Mouse (Mus musculus) cerebellum, adult 2 months (tissue): ENCODE results near the gene Serpina3k. TPM values are rescaled to one million over a fixed set of nuclear protein-coding genes. Genes with fewer than 3 reads are reported as not detected.
"Not testable (repeated sequence)": the region's sequence is repeated elsewhere in the genome, so short reads cannot be mapped to it uniquely, and the experiment has no call there.

ENCODE experiments used
- DNase-seq, 2 experiments: peaks; one replicate each; pipeline ENCODE4 v3.0.0; 2021
- H3K27ac ChIP-seq: fragments of 200-500 bp; 2 replicates; pipeline ENCODE4 v1.5.1; 2012; ENCODE audit warnings: low read length, control low read depth, inconsistent platforms; ENCODE audit not compliant: insufficient read depth
- H3K27me3 ChIP-seq: fragments of 200-500 bp; 2 replicates; pipeline ENCODE4 v1.6.1; 2012; ENCODE audit warnings: inconsistent platforms, mild to moderate bottlenecking, low read length, moderate library complexity; ENCODE audit not compliant: control insufficient read depth, insufficient read depth
- H3K4me1 ChIP-seq: fragments of 200-500 bp; 2 replicates; pipeline ENCODE4 v1.6.1; 2011; ENCODE audit warnings: low read length; ENCODE audit not compliant: control insufficient read depth, insufficient read depth
- H3K4me3 ChIP-seq: fragments of 200-500 bp; replicated peaks from 2 replicates; pipeline ENCODE3; 2011; ENCODE audit warnings: mild to moderate bottlenecking, low read depth, low read length, control low read depth; ENCODE audit not compliant: insufficient read depth
- CTCF ChIP-seq: fragments of 200-500 bp; IDR thresholded peaks from 2 replicates; pipeline ENCODE4 v1.5.1; 2011; ENCODE audit warnings: low read depth, mild to moderate bottlenecking, control low read depth, low read length, moderate library complexity, borderline replicate concordance; ENCODE audit not compliant: insufficient read depth
- POLR2A ChIP-seq: fragments of 200-500 bp; IDR thresholded peaks from 2 replicates; pipeline ENCODE4 v1.6.1; 2011; ENCODE audit warnings: low read length, control low read depth, borderline replicate concordance; ENCODE audit not compliant: insufficient read depth
- WGBS: fragments of 180-500 bp; shearing (Covaris S2); methylation state at CpG from one replicate; pipeline ENCODE4 v1.1.7; 2018; 5-methylcytosine and 5-hydroxymethylcytosine counted together
- polyA plus RNA-seq: library from polyadenylated mRNA; depleted of rRNA; stranded (reverse); fragments of >200 nt; gene quantifications from 2 replicates; pipeline ENCODE4 v1.2.3, GENCODE M21; 2012; rRNA removed

The Serpina3k gene
- polyA plus RNA-seq, result not detected in 2 replicates

DNA sequence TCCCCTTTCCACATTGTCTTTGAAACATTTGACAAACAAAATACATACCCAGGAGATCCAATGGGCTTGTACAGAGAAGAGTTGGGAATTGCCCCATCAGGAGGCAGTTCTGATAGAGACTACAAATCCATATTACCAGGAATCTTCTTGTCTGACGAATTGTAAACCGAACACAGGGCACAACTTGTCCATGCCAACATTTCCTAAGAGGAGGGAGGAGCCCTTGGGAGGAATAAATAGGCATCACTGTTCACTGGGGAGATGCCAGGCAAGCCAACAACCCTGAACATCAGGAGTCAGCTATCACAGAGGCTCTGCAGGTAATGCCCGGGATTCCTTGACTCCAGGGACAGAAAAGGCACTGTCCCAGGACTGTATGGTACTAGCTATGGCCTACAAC, at the start of gene Serpina3k, which contains the start of gene Serpina3m:
Gene Serpina3k, plus strand, starts transcription at position 261 of the 400 bp plus-strand sequence.
Gene Serpina3m, plus strand, starts transcription at position 261 of the 400 bp plus-strand sequence.
- DNase-seq, H3K4me3 ChIP-seq, H3K27me3 ChIP-seq, H3K4me1 ChIP-seq, H3K27ac ChIP-seq: not testable (repeated sequence)
- WGBS, result 78% methylated on average over 3 of the region's 3 CpGs

DNA sequence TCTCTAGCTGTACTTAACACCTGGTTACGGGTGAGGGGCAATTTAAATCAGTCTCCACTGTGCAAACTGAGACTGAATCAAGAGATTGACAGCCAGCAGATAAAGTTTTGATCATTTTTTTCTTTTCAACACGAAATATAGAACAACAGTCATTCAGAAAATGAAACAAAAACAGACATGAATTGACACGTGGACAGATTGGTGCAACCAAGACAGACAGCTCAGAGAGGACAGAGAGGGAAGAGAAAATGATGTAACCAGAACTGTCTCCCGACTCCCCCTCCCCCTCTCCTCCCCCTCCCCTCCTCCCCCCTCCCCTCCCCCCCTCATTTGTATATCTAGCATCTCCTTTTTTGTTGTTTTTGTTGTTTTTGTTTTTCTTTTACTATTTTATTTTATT, 48.4 kb upstream of the Serpina3k start:
- Histone ChIP-seq H3K4me3 (no peak overlapping the region), H3K4me1 (no peaks in the 10 kb centered on the region), H3K27ac (no peak overlapping the region), H3K27me3 (no peaks in the 10 kb centered on the region)
- TF ChIP-seq CTCF, result no peak
- no peak for TF ChIP-seq POLR2A
- WGBS, result 45% methylated on average over 4 of the region's 4 CpGs
- no peak for DNase-seq

DNA sequence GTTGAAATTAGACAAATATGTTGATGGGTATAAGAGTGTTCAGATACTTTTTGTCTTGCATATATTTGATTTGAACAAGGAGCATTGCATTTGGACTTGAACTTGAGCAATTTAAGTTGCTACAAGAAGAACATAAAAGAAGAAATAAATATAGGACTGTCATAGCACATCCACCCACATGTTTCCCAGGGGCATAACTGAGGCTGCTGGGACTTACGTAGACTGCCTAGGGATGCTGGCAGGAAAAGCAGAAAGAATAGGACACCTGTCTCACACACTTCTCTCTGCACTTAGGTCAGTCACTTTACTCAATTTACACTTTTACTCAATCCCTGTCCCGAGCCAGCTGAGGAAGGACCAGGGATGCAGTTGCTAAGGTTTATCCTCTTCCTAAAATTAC, 44.3 kb upstream of the Serpina3k start:
- H3K4me1 ChIP-seq, result no peaks in the 10 kb centered on the region
- no peak overlapping the region for H3K4me3 ChIP-seq
- TF ChIP-seq CTCF (no peak), POLR2A (no peak)
- no peaks in the 10 kb centered on the region for H3K27me3 ChIP-seq
- H3K27ac ChIP-seq, result no peak overlapping the region
- WGBS, result 91% methylated on average over 2 of the region's 2 CpGs
- no peak for DNase-seq

DNA sequence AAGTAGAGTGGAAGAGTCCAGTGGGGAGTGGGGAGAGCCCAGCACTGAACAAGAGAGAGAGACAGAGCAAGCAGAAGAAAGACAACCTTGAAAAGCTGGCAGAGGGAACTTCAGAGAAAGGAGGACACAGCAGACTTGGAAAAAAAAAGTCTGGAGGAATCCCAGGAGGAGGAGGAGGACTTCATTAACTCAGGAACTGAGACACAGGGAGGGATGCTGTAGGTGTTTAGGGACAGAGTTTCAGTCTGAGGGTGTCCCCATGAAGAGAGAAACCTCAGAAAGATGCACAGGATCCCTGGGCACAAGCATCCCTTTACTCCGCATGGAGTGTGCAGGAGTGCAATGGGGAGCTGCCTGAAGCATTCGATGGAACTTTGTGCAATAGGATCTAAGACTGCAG, 40.2 kb upstream of the Serpina3k start:
- TF ChIP-seq POLR2A (no peak), CTCF (no peak)
- no peak for DNase-seq
- no peak overlapping the region for H3K4me3 ChIP-seq
- WGBS, result 95% methylated on average over 2 of the region's 2 CpGs
- no peaks in the 10 kb centered on the region for H3K27me3 ChIP-seq
- H3K27ac ChIP-seq, result no peak overlapping the region
- no peaks in the 10 kb centered on the region for H3K4me1 ChIP-seq

DNA sequence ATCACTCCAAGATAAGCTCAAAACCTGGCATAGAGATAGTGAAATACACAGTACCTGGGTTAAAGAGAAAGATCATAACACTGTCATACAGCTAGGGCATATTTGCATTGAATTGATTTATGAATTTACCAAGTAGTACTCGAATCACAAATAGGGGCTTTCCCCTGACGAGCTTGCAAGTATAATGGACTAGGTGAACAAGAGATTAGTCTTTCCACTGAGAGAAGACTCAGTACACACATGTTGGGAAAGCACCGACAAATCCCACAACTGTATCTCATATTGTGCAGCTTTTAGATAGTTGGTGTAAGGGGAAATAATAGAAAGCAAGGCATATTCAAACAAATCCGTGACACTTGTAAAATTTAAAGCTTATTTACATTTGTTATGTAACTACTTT, 32.3 kb upstream of the Serpina3k start:
- no peak overlapping the region for H3K27ac ChIP-seq
- TF ChIP-seq POLR2A, result no peak
- TF ChIP-seq CTCF, result no peak
- WGBS, result 88% methylated on average over 4 of the region's 4 CpGs
- DNase-seq, result no peak
- no peaks in the 10 kb centered on the region for H3K27me3 ChIP-seq
- no peak overlapping the region for H3K4me3 ChIP-seq
- no peaks in the 10 kb centered on the region for H3K4me1 ChIP-seq

DNA sequence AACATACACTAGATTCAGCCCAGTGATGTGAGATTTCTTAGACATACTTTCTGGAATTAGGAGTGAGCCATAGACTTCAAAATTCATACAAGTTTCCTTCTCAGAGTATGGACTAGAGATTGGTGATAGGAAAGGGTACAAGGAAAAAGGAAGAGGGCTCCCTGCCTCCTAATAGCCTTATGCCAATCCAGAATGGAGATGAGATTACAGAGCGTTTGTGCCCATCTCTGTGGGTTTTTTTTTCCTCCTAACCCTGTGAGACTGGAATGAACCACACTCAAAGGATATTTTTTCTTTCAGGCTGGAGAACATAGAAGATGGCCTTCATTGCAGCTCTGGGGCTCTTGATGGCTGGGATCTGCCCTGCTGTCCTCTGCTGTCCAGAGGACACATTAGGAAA, 24.0 kb upstream of the Serpina3k start, which contains the start of gene Serpina3j:
Gene Serpina3j, plus strand, starts transcription at position 301 of the 400 bp plus-strand sequence.
- Histone ChIP-seq H3K4me3 (no peak within 1 kb of the TSS), H3K4me1 (no peaks in the 10 kb centered on the region), H3K27me3 (no peaks in the 10 kb centered on the region), H3K27ac (no peak within 1 kb of the TSS)
- DNase-seq, result no peak
- TF ChIP-seq POLR2A (no peak), CTCF (no peak)
- WGBS, result 74% methylated on average over 1 of the region's 1 CpGs

DNA sequence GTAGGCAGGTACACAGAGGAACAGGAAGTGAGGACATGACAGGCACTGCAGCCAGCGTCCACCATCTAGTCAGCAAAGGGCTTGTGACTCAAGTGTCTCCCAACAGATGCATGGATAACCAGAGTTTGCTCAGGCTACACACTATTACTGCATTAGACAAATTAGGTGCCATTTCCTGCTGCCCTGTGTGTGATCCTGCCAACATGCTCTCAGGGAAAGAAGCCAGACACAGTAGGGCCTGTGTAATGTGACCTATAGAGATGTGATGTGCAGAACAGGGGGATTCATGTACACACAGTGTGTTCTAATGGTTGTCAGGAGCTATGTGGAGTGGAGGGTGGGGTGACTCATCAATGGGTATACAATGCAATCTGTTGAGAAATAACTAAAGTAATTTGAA, 15.8 kb upstream of the Serpina3k start:
- TF ChIP-seq CTCF, result no peak
- TF ChIP-seq POLR2A, result no peak
- H3K4me1 ChIP-seq, result no peaks in the 10 kb centered on the region
- H3K4me3 ChIP-seq, result no peak overlapping the region
- no peak overlapping the region for H3K27ac ChIP-seq
- WGBS, result 84% methylated on average over 1 of the region's 1 CpGs
- no peak for DNase-seq
- H3K27me3 ChIP-seq, result no peaks in the 10 kb centered on the region

DNA sequence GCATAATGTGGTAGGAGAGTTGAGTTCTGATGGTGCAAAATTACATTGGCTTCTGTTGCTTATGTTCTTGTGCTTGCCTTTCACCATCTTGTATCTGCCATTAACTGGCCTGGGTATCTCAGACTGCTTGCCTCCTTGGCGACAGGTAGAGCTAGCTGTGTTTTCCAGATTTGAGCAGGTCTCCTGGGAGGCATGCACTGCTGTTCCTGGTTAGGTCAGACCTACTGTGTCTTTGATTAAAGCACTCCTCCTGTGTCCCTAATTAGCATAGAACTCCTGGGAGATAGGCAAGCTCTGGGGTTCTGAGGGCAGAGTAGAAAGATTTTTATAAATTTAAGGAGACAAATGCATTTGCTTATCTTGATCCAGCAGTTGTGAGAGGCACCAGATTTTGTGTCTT, 6.6 kb upstream of the Serpina3k start:
- Histone ChIP-seq H3K4me3 (no peak overlapping the region), H3K27ac (no peak overlapping the region), H3K4me1 (no peaks in the 10 kb centered on the region), H3K27me3 (no peaks in the 10 kb centered on the region)
- no peak for DNase-seq
- TF ChIP-seq POLR2A, result no peak
- TF ChIP-seq CTCF, result no peak
- 39% methylated on average over 1 of the region's 1 CpGs for WGBS

DNA sequence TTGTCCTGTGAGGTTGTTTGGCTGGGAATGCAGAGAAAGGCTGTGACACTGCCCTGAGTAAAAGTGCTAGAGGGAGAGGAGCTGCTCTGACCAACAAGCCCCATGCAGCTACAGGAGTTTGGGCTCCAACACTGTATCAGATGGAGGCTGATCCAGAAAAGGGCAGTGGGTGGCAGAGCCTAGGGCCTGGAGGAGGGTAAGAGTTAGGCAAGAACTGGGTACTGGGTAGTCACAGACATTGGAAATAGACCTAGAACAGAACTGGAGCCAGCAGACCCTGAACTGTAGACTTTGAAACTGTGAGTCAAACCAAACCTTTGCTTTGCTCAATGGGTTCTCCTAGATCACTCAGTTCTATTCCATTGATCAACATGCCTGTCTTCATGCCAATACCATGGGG, 1.4 kb upstream of the Serpina3k start:
- DNase-seq, H3K4me3 ChIP-seq, H3K4me1 ChIP-seq, H3K27ac ChIP-seq, H3K27me3 ChIP-seq: not testable (repeated sequence)
